Mouse (Mus musculus): ENCODE data around the gene St3gal3.

The St3gal3 gene

DNA sequence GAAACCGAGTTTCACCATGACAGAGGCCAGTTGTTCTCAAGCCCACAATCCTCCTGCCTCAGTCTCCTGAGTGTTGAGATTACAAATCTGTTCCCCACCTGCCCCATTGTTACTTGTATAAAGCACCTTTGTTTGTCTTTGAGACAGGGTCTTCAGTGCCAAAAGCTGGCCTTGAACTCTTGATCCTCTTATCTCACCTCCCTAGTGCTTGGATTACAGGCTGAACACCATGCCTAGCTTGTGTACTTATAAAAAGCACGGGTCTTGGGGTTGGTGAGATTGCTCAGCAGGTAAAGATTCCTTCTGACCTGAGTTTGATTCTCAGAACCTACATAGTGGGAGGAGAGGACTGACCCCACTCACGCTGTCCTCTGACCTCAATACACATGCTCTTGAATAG, 144.1 kb downstream of the St3gal3 start:
- no peak for DNase-seq (ENCODE audit: low read depth in 2 of 2, low spot score in 2 of 2)

DNA sequence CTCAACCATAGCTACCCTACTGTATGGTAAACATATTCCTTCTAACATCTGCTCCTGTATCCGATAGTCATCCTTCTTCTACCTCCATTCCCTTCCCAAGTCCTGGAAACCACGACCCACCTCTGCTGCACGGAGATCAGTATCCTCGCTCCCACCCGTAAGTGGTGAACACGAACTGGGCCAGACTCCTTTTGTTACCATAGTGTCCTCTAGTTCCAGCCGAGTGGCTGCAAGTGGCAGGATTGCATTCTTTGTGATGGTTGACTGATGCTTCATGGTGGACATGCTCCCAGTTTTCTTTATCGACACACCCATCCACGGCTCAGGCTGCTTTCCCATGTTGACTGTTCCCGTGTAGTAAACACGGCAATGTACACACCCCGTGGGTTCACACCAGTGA, 144.9 kb downstream of the St3gal3 start:
- no peak for DNase-seq (ENCODE audit: low read depth in 2 of 2, low spot score in 2 of 2)

- no peak for DNase-seq (ENCODE audit: low read depth in 2 of 2, low spot score in 2 of 2)
Measured at GRCm38 (mm10) chr4:117986766-117987165, 147.9 kb downstream of the St3gal3 start.

DNA sequence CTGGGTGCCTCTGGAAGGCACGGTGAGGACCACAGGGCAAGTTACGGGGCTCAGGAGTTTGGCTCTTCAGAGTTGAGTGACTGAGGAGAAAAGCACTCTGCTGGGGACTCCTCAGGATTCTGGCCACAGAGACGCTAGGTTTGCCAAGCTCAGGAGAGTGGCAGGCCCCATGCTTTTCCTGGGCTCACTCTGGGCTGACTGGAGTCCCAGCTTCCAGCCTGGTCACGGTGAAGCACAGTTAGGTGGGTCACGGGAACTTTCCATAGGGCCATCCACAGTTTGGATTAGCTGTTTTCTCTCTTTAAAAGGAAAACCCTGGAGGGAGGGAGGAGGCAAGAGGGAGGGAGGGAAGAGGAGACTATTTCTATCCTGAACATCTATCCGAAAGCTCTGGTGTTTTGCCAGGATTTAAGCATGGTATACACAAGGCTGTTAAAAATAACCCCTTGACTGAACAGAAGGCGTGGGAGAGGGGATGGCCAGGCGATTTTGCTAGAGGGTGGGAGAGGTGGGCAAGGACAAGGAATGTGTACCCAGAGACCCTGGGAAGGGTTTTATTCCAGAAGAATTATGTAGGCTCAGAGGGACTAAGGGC, 149.6 kb downstream of the St3gal3 start:
- no peak for DNase-seq (ENCODE audit: low read depth in 2 of 2, low spot score in 2 of 2)

DNA sequence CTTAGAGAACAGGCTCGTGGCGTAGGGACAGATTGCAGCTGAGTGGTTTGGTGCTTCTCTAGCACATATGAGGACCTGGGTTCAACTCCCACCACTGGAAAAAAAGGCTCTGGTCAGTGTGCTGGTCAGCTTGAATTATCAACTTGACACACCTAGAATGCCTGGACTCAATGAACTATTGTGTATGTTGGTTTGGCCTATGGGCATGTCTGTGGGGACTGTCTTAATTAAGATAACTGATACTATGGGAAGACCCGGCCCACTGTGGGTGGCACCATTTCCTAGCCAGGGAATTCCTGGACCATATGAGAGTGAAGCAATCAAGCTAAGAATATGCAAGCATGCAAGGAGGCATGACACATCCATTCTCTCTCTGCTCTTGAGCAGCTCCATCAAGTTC, 150.5 kb downstream of the St3gal3 start:
- DNase-seq (ENCODE audit: low read depth in 2 of 2, low spot score in 2 of 2): no peak

DNA sequence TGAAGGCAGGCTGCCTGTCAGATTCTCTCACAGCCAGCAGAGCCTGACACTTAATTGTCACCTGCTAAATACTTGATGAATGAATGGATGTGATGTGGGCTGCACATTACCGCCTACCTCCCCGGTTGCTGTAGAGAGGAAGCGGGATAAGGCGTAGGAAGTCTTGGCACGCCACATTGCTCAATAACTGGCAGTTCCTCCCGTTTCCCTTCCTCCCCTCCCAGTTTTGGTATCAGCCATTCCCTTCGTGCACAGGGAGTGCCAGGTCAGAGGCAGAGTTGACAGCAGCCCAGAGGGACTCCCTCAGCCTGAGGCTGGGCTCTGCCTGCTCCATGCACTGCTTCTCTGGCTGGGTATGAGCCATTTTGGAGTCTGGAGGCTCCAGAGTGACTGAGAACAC, 152.0 kb downstream of the St3gal3 start:
- no peak for DNase-seq (ENCODE audit: low read depth in 2 of 2, low spot score in 2 of 2)

DNA sequence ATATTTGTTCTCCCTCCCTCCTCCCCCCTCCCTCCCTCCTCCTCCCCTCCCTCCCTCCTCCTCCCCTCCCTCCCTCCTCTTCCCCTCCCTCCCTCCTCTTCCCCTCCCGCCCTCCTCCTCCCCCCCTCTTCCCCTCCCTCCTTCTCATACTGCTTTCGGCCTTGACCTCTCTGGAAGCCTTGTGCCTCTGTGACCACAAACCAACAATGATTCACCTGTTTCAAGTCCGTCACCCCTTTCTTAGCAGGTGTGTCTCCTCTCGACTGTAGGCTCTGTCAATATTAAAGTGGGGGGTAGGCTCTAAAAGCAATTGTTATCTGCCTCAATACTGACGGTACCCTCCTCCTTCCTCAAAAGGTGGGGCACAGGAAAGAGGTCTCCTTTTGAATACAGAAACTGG, 153.2 kb downstream of the St3gal3 start:
- no peak for DNase-seq (ENCODE audit: low read depth in 2 of 2, low spot score in 2 of 2)

- DNase-seq (ENCODE audit: low read depth in 2 of 2, low spot score in 2 of 2): no peak
Measured at GRCm38 (mm10) chr4:117980161-117980560, 154.6 kb downstream of the St3gal3 start.

- DNase-seq (ENCODE audit: low read depth in 2 of 2, low spot score in 2 of 2): no peak
Measured at GRCm38 (mm10) chr4:117979181-117979580, 155.5 kb downstream of the St3gal3 start.

DNA sequence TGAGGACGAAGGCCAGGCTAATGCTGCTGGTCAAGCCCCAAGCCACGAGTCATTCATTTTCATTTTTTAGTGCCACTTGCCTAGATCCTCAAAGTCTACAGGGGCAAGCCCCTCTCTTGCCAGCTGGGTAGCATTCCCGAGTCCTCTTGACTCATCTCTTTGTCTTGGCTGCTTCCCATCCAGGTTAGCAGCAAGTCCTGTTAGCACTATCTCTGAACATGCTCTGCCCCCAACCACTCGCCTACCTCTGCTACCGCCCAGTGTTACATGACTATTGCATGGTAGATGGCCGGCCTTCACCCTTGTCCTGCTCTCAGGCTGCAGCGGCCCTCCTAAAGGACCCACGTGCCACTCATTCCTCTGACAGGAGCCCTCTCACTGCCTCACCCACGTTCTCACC, 156.4 kb downstream of the St3gal3 start:
- DNase-seq (ENCODE audit: low read depth in 2 of 2, low spot score in 2 of 2): no peak

DNA sequence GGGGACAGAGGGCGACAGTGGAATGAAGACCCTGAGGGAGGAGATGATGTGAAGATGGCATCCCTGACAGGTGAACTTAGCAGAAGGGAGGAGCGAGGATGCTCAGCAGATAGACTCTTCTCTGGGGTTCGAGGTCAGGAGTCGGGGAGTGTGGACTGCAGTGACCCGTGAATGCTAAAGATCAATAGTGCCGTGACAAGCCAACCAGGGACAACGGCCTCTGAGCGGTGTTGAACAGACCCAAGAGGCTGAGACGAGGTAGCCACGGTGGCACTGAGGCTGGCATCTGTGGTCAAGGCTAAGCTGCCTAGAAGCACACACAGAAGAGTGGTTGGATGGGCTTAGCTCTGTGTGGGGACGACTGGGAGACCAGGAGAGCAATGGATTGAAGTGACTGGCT, 156.9 kb downstream of the St3gal3 start:
- no peak for DNase-seq (ENCODE audit: low read depth in 2 of 2, low spot score in 2 of 2)

- DNase-seq (ENCODE audit: low read depth in 2 of 2, low spot score in 2 of 2): no peak
Measured at GRCm38 (mm10) chr4:117977371-117977770, 157.3 kb downstream of the St3gal3 start.

DNA sequence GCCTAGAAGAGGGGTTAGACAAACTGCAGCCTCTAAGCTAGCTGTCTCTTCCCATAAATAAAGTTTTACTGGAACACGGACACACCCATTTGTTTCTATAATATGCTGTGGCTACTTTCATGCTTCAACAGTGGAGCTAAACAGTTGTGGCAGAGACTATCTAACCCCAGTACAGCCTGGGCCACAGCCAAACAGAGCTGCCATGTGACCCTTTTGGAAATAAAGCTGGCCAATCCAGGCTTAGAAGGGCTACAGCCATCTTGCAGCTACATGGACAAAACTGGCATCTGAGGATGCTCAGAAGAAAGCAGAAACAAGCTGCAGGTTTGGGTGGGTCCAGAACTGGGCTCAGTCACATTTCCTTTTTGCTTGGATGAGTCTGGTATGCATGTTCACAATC, 158.9 kb downstream of the St3gal3 start:
- DNase-seq (ENCODE audit: low read depth in 2 of 2, low spot score in 2 of 2): no peak

DNA sequence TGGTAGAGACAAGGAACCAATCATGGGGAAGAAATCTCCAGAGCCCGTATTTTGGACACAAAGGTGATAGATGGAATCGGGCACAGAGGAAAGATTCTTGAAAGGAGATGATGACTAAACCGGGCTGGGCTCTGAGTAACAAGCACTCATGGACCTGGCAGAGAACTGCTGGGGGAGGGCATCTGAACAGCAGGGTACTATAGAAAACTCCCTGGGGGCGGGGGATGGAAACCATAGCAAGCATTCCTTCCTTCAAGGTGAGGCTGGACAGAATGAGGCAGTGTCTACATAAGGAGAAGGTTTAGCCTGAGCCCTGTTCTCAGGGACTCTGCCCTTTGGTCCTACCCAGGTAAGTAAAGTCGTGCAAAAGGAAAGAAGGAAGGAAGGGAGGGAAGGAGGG, 160.0 kb downstream of the St3gal3 start:
- DNase-seq (ENCODE audit: low read depth in 2 of 2, low spot score in 2 of 2): no peak

- DNase-seq (ENCODE audit: low read depth in 2 of 2, low spot score in 2 of 2): no peak
Measured at GRCm38 (mm10) chr4:117972999-117973398, 161.7 kb downstream of the St3gal3 start.

DNA sequence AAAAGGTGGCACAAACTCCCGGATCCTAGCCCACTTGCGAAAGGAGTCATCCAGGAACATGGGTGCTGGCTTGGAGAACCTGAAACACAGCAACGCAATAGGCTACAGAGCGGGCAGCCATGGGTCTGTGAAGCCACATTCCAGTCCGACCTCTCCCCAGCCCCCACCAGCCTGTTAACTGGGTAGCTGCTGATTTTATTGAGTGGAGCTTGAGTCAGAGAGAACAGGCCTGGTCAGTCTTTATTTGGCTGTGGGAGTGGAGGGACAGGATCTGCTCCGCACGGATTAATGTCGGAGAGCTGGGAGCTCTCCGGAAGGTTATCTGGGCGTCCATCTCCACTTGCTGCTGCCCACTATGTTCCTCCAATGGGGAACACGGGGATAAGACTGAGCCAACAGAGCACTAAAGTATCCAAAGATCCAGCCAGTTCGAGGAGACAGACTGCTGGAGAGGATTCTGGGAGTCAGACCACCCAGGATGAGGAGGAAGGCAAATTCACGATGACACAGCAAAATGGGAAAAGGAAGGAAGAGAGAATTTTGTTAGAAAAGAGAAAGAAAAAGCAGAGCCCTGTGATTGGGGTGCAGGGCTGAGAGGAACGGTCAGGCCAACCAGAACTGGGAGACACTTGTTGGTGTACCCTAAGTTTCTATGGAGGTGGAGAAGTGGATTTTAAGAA, 170.2 kb downstream of the St3gal3 start:
- DNase-seq (ENCODE audit: low read depth in 2 of 2, low spot score in 2 of 2): no peak

DNA sequence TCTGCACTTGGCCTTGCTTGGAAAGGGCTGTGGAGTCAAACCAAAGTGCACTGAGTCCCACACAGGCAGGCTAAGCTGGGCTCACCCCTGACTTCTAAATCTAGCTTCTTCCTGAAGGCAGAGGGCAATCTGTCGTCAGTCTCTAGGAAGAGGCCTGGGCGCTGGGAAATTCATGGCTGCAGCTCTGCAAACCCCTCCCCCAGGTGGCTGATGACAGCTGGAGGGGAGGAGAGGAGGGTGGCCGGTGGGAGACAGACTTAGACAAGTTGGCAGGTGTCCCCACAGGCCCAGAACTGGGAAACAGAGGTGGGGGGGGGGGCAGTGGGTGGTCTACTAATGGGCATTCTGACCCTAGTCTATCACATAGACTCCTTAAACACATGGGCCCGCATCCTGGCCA, 177.2 kb downstream of the St3gal3 start:
- DNase-seq (ENCODE audit: low read depth in 2 of 2, low spot score in 2 of 2): no peak

- no peak for DNase-seq (ENCODE audit: low read depth in 2 of 2, low spot score in 2 of 2)
Measured at GRCm38 (mm10) chr4:117947493-117947892, 187.2 kb downstream of the St3gal3 start.

DNA sequence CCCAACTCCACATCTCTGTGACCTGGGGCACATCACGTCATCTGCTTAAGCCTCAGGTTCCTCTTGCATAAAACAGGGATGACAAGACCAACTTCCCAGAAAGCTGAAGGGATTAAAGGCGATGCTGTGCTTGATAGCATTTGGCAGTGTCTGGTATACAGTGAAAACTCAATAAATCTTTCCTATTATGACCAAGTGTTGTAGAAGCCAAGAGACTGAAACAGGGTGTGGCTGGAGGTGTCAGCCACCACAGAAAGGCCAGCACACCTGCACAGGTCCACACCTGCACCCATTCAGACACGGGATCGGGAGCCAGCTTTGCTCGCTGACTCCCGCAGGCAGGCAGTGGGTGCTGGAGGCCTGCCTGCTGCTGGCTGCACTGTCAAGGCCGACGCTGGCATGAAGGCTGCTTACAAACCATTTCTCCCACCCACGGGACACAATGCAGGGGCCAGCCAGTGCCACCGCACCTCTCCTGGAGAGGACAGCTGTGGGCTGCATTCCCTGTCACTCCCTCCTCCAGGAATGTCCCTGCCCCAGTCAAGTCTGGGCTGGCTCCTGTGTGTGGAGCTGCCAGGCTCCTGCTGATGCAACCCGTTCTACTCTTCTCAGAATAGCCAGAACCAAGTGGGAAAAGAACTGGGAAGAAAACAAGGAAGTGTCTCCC, 187.9 kb downstream of the St3gal3 start:
- no peak for DNase-seq (ENCODE audit: low read depth in 2 of 2, low spot score in 2 of 2)

DNA sequence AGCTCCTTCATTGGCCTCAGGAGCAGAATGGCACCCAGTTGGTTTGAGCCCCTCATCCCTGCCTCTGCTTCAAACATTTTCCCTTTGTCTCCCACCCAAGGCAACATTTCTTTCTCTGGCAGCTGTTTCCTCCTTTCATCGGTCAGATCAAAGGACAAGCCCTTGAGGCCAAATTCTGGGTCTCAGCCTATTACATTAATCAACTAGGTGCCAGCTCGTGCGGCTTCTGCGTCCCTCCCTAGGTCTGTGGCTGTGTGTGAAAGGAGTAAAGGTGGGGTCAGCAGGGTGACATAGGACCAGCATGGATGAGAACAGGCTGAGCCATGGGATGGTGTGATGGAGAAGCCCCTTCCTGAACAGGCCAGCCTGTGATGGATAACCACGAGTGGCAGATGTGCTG, 191.4 kb downstream of the St3gal3 start:
- no peak for DNase-seq (ENCODE audit: low read depth in 2 of 2, low spot score in 2 of 2)

DNA sequence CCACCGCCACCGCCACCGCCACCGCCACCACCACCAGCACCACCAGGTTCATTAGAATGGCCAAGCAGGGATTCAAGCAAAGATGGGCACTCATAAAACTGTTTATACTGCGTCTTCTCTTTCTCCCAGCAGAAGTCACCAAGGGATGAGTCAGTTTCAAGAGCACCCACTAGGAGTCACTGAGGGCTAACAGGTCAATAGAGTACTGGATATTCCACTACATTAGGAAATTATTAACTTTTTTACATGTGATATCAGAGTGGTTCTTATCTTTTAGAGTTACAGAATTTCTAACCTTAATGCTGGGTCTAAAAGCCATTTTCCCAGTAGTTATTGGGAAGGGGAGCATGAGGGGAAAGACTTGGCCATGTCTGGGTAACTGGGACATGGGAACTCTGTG, 197.8 kb downstream of the St3gal3 start:
- DNase-seq (ENCODE audit: low read depth in 2 of 2, low spot score in 2 of 2): no peak

GRCm38 (mm10) chr4:117934081-117934480, 200.6 kb downstream of the St3gal3 start:
- no peak for DNase-seq (ENCODE audit: low read depth in 2 of 2, low spot score in 2 of 2)

DNA sequence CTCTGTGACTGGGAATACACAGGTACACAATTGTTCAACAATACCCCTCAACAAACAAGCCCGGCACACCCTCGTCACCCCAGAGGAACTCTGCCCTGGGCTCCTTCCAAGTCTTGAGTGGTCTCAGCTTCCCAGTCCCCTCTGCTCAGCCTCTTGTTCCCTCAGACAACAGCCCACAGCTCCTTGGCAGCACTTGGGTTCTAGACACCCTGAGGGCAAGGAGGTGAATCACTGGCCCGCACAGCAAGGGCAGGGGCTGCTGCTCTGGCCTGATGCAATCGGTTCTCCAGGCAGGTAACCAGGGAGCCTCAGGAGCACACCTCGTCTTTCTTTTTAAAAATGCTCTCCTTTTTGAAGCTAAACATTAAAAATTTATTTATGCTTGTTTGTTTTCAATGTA, 201.5 kb downstream of the St3gal3 start:
- no peak for DNase-seq (ENCODE audit: low read depth in 2 of 2, low spot score in 2 of 2)

Data from CD8-positive naive resting alpha-beta T cell, adult 2 months (primary cell).